Mouse (Mus musculus): ENCODE measurements at regions not wholly inside any gene's neighbourhood (a gene's known extent, or its start where the extent isn't known, plus 50 kb on each side); places are given as distances from the start of the nearest gene placed in this dataset.

DNA sequence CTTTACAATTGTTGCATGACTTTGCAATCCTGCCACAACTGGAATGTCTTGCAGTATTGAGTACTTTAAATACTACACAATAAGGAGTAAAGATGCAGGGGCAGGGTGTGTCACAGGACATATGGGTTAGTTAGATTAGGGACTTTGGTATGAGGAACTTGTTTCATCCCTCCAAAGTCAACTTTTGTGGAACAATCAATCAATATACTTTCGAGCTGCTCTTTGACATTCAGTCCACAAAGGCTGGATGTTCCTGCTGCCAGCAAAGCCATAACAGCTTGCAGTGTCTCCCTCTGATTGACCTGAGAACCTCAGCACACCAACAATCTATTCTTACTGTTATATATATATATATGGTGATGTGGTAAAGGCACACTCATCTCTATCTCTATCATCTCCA is 314.5 kb downstream of the 9330182O14Rik start:
- H3K27me3 ChIP-seq (ENCODE audit: insufficient read depth, poor library complexity, severe bottlenecking), result no peaks in the 10 kb centered on the region
- H3K4me1 ChIP-seq (replicated peaks), result no peaks in the 10 kb centered on the region
- 78% methylated on average over 1 of the region's 1 CpGs for WGBS
- H3K4me3 ChIP-seq, result no peak overlapping the region
- no peaks in the 10 kb centered on the region for H3K9me3 ChIP-seq
- H3K27ac ChIP-seq, result no peak overlapping the region
- no peak for DNase-seq (ENCODE audit: low spot score)
- H3K36me3 ChIP-seq, result no peaks in the 10 kb centered on the region

DNA sequence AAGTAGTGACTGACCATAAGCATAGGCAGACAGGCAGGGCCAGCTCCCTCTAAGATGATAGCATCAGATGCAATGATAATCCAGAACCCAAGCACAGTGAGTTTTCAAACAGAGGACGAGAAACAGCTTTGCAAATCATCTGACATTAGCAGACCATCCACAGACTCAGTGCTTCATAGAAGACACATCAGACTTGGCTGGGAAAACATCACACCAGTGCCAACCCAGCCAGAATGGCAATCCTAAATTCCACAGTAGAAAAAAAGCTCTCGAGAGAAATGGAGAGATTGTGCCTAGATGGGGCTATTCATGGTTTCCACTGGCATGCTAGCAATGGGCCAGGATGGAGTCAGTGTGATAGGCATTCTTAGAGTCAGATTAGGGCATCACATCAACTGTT is 319.1 kb downstream of the 9330182O14Rik start:
- no peak for DNase-seq (ENCODE audit: low spot score)
- H3K9me3 ChIP-seq, result no peaks in the 10 kb centered on the region
- H3K27me3 ChIP-seq (ENCODE audit: insufficient read depth, poor library complexity, severe bottlenecking), result no peaks in the 10 kb centered on the region
- H3K4me1 ChIP-seq (replicated peaks), result no peaks in the 10 kb centered on the region
- H3K4me3 ChIP-seq, result no peak overlapping the region
- 83% methylated on average over 2 of the region's 2 CpGs for WGBS
- no peak overlapping the region for H3K27ac ChIP-seq
- H3K36me3 ChIP-seq, result no peaks in the 10 kb centered on the region

DNA sequence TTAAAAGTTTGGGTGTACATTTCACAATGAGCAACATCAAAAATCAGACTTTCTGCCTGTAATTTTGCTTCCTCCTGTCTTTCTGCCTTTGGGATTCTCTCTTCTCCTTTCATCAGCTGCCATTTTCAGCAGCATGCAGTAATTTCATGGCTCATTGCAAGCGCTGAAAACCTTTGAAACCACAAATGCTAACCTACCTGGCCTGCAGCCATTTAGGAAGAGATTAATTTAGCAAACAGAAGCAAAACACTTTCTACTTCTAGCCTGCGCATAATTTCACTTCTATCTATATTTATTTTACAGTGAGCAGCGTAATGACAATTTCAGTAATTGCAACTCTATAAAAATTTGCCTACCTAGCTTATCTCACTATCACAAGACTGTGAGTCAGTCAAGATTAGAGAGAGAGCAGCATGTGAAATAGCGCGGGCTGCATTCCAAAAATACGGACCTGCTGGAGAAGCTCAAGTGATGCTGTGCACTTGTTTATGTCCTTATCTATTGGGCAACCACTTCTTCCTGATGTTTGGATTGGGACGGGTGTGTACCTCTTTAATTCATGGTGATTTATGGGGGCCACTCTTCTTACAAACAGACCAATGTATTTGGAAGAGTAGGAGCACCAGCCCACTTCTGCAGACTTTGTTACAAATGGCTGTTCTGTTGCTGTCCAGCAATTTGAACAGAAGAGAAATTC is 341.6 kb downstream of the 9330182O14Rik start:
- H3K36me3 ChIP-seq, result no peaks in the 10 kb centered on the region
- WGBS, result 80% methylated on average over 7 of the region's 7 CpGs
- H3K27ac ChIP-seq, result no peak overlapping the region
- no peaks in the 10 kb centered on the region for H3K4me1 ChIP-seq (replicated peaks)
- H3K9me3 ChIP-seq, result no peaks in the 10 kb centered on the region
- no peak overlapping the region for H3K4me3 ChIP-seq
- no peaks in the 10 kb centered on the region for H3K27me3 ChIP-seq (ENCODE audit: insufficient read depth, poor library complexity, severe bottlenecking)
- no peak for DNase-seq (ENCODE audit: low spot score)

DNA sequence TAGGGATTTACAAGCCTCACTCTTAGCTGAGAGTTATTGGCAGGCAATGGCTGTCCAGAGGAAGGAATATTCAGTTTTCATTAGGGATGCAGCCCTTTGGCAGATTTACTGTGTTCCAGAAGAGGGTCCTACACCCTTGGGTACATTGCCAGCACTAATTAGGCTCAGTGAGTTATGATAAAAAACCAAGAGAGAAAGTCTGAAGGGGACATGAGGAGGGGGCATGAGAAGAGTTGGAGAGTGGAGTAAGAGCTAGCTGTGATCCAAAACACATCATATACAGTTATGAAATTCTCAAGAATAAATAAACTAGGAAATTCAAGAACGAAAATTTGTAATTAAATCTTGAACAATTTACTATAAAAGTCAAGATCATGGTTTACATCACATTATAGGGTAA is 346.2 kb downstream of the 9330182O14Rik start:
- Histone ChIP-seq H3K27me3 (ENCODE audit: insufficient read depth, poor library complexity, severe bottlenecking) (no peaks in the 10 kb centered on the region), H3K4me1 (replicated peaks) (no peaks in the 10 kb centered on the region), H3K9me3 (no peaks in the 10 kb centered on the region), H3K4me3 (no peak overlapping the region), H3K36me3 (no peaks in the 10 kb centered on the region), H3K27ac (no peak overlapping the region)
- DNase-seq (ENCODE audit: low spot score), result no peak
- 72% methylated on average over 1 of the region's 1 CpGs for WGBS

DNA sequence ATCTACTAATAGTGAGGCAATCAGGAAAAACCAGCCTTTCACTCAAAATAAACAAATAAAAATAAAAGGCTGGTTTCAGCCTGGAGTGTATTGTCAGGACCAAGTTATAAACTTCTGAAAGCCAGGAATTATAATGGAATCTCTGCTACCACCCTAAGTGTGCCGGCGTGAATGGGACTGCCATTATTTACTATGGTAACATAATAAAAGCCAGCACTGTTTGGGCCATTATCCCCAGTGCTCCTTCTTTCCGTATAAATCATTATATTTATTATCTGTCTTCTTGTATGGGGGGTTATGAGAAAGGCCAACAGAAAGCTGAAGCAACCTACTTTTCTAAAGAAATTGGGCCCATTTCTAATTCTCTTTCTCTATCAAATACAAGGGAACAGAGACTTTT is 347.1 kb downstream of the 9330182O14Rik start:
- WGBS, result 63% methylated on average over 3 of the region's 3 CpGs
- Histone ChIP-seq H3K9me3 (no peaks in the 10 kb centered on the region), H3K4me1 (replicated peaks) (no peaks in the 10 kb centered on the region), H3K36me3 (no peaks in the 10 kb centered on the region), H3K27me3 (ENCODE audit: insufficient read depth, poor library complexity, severe bottlenecking) (no peaks in the 10 kb centered on the region), H3K4me3 (no peak overlapping the region), H3K27ac (no peak overlapping the region)
- no peak for DNase-seq (ENCODE audit: low spot score)

DNA sequence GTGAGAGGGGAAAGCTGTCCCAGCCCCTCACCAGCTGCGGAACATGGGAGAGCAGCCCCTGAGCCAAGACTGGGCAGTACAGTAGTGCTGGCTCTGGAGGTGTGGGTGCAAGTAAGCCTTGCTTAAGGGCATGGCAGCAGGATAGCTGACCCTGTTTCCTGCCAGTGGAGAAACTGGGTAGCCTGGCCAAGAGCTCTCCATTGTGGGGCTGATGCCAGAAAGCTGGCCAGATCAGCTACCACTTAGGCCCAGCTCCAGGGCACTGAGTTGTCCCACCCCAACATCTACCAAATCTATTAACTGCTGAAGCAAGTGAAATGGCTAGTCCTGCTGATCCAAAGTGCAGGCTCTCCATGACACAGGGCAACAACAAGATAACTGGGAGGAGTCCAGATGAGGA is 351.8 kb downstream of the 9330182O14Rik start:
- no peaks in the 10 kb centered on the region for H3K36me3 ChIP-seq
- no peaks in the 10 kb centered on the region for H3K9me3 ChIP-seq
- H3K4me3 ChIP-seq, result no peak overlapping the region
- H3K4me1 ChIP-seq (replicated peaks), result no peaks in the 10 kb centered on the region
- DNase-seq (ENCODE audit: low spot score), result no peak
- no peak overlapping the region for H3K27ac ChIP-seq
- 100% methylated on average over 1 of the region's 1 CpGs for WGBS
- H3K27me3 ChIP-seq (ENCODE audit: insufficient read depth, poor library complexity, severe bottlenecking), result no peaks in the 10 kb centered on the region

DNA sequence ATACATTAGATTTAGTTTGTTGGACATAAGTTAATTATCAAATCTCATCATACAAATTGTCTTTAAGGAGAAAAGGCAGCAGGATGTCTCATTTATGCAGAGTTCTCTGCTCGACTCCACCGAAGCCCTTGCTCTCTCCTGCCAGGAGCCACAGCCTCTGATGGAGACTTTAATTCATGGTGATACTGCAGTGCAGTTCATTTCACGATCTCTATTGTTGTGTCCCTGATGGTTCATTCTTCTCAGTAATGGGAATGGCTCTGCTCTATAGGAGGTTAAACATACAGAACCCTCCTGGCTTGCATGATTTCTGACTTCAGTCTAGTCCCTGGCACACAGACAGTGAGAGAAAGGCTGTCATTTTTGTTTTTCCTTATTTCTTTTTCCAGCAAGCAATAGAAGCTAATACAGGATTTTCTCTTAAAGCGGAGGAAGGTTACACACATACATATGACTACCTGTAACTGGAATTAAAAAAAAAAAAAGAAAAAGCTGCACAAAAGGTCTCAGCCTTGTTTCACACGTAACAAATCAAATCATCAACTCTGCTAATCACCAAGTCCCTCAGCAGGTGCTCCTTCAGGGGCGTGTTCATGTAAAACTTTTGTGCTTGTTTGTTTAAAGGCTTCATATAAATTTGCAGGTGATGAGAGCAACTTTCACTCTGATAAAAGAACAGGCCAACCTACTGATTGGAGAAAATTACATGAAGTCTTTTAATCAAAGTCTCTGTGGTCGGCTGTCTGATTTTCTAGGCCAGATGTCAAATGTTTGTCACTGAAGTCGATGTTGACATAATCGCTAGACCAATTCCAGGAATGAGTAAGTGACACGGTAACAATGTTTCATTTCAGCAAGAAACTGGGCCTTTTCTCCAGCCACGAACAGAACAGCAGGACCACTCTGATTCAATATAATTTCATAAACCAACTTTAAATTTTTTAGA is 367.3 kb downstream of the 9330182O14Rik start:
- Histone ChIP-seq H3K9me3 (no peaks in the 10 kb centered on the region), H3K4me3 (no peak overlapping the region), H3K36me3 (no peaks in the 10 kb centered on the region), H3K27ac (no peak overlapping the region), H3K27me3 (ENCODE audit: insufficient read depth, poor library complexity, severe bottlenecking) (no peaks in the 10 kb centered on the region), H3K4me1 (replicated peaks) (peaks cover 6% of the 10 kb centered on the region; the same call in 1 of the 2 replicates)
- 46% methylated on average over 11 of the region's 11 CpGs for WGBS
- no peak for DNase-seq (ENCODE audit: low spot score)

DNA sequence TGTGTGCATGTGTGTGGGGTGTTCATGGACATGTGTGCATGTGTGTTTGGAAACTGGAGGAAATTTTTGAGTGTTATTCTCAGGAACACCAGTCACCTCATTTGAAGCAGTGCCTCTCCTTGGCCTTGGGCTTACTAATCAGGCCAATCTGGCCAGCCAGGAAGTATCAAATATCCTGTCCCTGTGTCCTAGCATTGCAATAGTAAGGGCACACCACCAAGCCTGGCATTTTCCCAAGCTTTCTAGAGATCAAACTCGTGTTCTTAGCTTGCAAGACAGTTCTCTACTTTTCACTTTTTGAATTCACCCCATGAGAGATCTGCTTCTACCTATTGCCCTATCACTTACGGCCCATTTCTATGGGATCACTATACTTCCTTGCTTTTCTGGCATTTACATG is 376.7 kb downstream of the 9330182O14Rik start:
- Histone ChIP-seq H3K36me3 (no peaks in the 10 kb centered on the region), H3K4me3 (no peak overlapping the region), H3K9me3 (no peaks in the 10 kb centered on the region), H3K27ac (no peak overlapping the region), H3K27me3 (ENCODE audit: insufficient read depth, poor library complexity, severe bottlenecking) (no peaks in the 10 kb centered on the region), H3K4me1 (replicated peaks) (no peaks in the 10 kb centered on the region)
- no peak for DNase-seq (ENCODE audit: low spot score)
- 71% methylated on average over 2 of the region's 2 CpGs for WGBS

DNA sequence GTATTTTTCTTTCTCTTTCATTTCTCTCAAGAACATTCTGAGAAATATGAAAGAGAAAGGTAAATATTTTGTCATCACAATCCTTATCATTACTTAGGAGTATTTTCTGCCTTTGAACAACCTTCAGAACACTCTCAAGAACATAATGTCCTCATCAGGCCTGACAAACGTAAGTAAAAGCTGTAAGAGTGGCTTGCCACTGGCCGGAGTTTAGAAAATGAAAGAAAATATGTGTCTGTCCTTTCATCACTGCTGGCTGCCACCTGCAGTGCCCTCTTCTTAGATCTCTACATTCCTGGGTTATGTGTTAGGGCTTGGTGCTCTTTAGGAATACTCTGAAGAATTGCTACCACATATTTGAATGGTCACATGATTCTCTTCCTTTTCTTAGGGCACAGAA is 390.2 kb downstream of the 9330182O14Rik start:
- no peak overlapping the region for H3K27ac ChIP-seq
- 57% methylated on average over 2 of the region's 2 CpGs for WGBS
- no peaks in the 10 kb centered on the region for H3K4me1 ChIP-seq (replicated peaks)
- no peaks in the 10 kb centered on the region for H3K9me3 ChIP-seq
- no peaks in the 10 kb centered on the region for H3K36me3 ChIP-seq
- no peak overlapping the region for H3K4me3 ChIP-seq
- no peaks in the 10 kb centered on the region for H3K27me3 ChIP-seq (ENCODE audit: insufficient read depth, poor library complexity, severe bottlenecking)
- DNase-seq (ENCODE audit: low spot score), result no peak

DNA sequence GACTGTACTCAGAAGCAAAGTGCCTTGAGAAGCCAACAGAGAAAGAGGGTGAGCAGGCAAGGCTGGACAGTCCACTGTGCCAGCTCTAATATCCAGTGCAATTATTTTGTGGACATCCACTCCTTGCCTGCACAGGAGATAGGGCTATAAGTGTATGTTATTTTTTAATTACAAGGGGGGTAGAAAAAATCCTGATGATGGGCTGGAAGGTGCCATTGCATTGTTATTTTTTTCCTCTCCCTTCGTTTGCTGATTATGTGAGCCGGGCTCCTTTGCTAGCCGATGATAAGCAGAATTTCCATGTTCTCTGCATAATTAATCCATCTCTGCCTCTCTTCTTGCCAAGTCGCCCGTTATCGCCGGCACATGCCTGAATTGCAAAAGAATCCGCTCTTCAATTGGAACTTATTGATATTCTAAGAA is 399.3 kb downstream of the 9330182O14Rik start:
- no peak for DNase-seq (ENCODE audit: low spot score)
- 83% methylated on average over 8 of the region's 8 CpGs for WGBS
- H3K36me3 ChIP-seq, result no peaks in the 10 kb centered on the region
- no peaks in the 10 kb centered on the region for H3K27me3 ChIP-seq (ENCODE audit: insufficient read depth, poor library complexity, severe bottlenecking)
- H3K9me3 ChIP-seq, result no peaks in the 10 kb centered on the region
- no peak overlapping the region for H3K4me3 ChIP-seq
- no peaks in the 10 kb centered on the region for H3K4me1 ChIP-seq (replicated peaks)
- H3K27ac ChIP-seq, result no peak overlapping the region

DNA sequence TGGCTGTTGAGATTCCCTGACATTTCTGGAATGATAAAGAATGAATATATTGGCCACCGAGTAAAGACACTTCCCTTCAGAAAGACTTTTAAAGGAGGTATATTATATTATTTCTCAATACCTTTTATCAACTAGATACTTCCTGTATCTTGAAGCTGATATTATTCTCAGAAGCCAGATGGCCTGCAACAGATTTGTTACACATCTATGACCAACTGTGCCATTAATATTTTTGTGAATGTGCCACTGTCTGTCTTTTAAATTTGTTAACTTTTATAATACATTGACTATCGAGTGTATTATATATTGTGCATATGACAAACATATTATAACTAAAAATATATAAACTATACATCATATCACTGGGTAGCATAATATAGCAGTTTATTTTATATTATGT is 427.5 kb downstream of the 9330182O14Rik start:
- H3K4me3 ChIP-seq, result no peak overlapping the region
- no peaks in the 10 kb centered on the region for H3K36me3 ChIP-seq
- H3K27ac ChIP-seq, result no peak overlapping the region
- H3K27me3 ChIP-seq (ENCODE audit: insufficient read depth, poor library complexity, severe bottlenecking), result no peaks in the 10 kb centered on the region
- 92% methylated on average over 2 of the region's 2 CpGs for WGBS
- DNase-seq (ENCODE audit: low spot score), result no peak
- no peaks in the 10 kb centered on the region for H3K4me1 ChIP-seq (replicated peaks)
- H3K9me3 ChIP-seq, result no peaks in the 10 kb centered on the region

DNA sequence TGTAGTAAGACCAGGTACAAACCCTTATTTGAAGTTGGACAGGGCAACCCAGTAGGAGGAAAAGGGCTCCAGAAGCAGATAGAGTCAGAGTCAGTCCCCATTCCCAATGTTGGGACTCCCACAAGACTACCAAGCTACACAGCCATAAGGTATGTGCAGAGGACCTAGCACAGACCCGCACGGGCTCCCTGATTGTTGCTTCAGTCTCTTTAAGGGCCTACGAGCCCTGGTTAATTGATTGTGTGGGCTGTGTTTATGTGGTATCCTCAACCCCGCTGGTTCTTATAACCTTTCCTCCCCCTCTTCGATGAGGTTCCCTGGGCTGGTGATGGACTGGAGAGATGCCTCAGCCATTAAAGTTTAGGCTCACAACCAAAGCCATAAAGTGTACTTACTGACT is 431.6 kb downstream of the 9330182O14Rik start:
- no peak for DNase-seq (ENCODE audit: low spot score)
- Histone ChIP-seq H3K4me1 (replicated peaks) (no peaks in the 10 kb centered on the region), H3K27ac (no peak overlapping the region), H3K36me3 (no peaks in the 10 kb centered on the region), H3K4me3 (no peak overlapping the region), H3K27me3 (ENCODE audit: insufficient read depth, poor library complexity, severe bottlenecking) (no peaks in the 10 kb centered on the region), H3K9me3 (no peaks in the 10 kb centered on the region)
- WGBS, result 65% methylated on average over 5 of the region's 5 CpGs

DNA sequence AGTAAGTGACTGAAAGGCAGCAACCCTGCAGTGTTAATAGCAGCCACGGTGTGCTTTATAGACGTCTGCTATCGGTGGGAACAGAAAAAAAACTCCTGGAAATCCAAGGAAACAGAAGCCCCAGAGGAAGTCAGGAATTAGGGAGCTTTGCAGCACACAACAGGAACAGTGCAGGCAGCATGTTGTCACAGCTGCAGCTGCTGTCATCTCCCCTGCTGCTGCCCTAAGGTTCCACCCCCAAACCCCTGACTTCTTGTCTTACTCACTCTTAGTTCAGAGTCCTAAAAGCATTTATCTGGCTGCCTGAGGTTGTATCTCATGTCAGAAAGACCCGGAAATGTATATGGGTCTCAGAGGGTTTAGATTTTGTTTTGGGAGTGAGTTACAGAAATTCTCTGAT is 432.3 kb downstream of the 9330182O14Rik start:
- Histone ChIP-seq H3K36me3 (no peaks in the 10 kb centered on the region), H3K9me3 (no peaks in the 10 kb centered on the region), H3K4me1 (replicated peaks) (no peaks in the 10 kb centered on the region), H3K27me3 (ENCODE audit: insufficient read depth, poor library complexity, severe bottlenecking) (no peaks in the 10 kb centered on the region), H3K27ac (no peak overlapping the region), H3K4me3 (no peak overlapping the region)
- WGBS, result 16% methylated on average over 4 of the region's 4 CpGs
- DNase-seq (ENCODE audit: low spot score), result peak; percentile 18

All from hindbrain, embryonic 10.5 days (tissue).